Mouse (Mus musculus): Measurements from ENCODE around the gene Pfdn4.

Pfdn4 gene

GRCm38 (mm10) chr2:170498011-170498410 lies 1.8 kb downstream of the Pfdn4 start:
- no peak for DNase-seq

GRCm38 (mm10) chr2:170503343-170503742 lies 7.1 kb downstream of the Pfdn4 start:
- DNase-seq: no peak

- DNase-seq: no peak
These were observed 7.8 kb downstream of the Pfdn4 start for GRCm38 (mm10) chr2:170503983-170504382.

GRCm38 (mm10) chr2:170507734-170508133 lies 11.5 kb downstream of the Pfdn4 start:
- no peak for DNase-seq

- DNase-seq: peak; percentile 98
These were observed 12.6 kb downstream of the Pfdn4 start for GRCm38 (mm10) chr2:170508821-170509220.

GRCm38 (mm10) chr2:170511073-170511891 lies 15.1 kb downstream of the Pfdn4 start:
- peak; percentile 98 for DNase-seq

GRCm38 (mm10) chr2:170513756-170514155 lies 17.5 kb downstream of the Pfdn4 start:
- DNase-seq: no peak

- DNase-seq: no peak
These were observed 24.2 kb downstream of the Pfdn4 start for GRCm38 (mm10) chr2:170520321-170520971.

GRCm38 (mm10) chr2:170526513-170526912 lies 30.3 kb downstream of the Pfdn4 start:
- no peak for DNase-seq

GRCm38 (mm10) chr2:170528061-170528460 lies 31.8 kb downstream of the Pfdn4 start:
- DNase-seq: no peak

GRCm38 (mm10) chr2:170529766-170530165 lies 33.5 kb downstream of the Pfdn4 start:
- no peak for DNase-seq

GRCm38 (mm10) chr2:170530256-170530655 lies 34.0 kb downstream of the Pfdn4 start:
- DNase-seq: no peak

- no peak for DNase-seq
These were observed 38.0 kb downstream of the Pfdn4 start for GRCm38 (mm10) chr2:170534116-170534802.

- DNase-seq: no peak
These were observed 38.6 kb downstream of the Pfdn4 start for GRCm38 (mm10) chr2:170534803-170535174.

- no peak for DNase-seq
These were observed 39.6 kb downstream of the Pfdn4 start for GRCm38 (mm10) chr2:170535841-170536240.

- no peak for DNase-seq
These were observed 43.0 kb downstream of the Pfdn4 start for GRCm38 (mm10) chr2:170539211-170539610.

GRCm38 (mm10) chr2:170543625-170544024 lies 47.4 kb downstream of the Pfdn4 start:
- DNase-seq: no peak

- no peak for DNase-seq
These were observed 47.9 kb downstream of the Pfdn4 start for GRCm38 (mm10) chr2:170544159-170544558.

GRCm38 (mm10) chr2:170544950-170545349 lies 48.7 kb downstream of the Pfdn4 start:
- DNase-seq: no peak

GRCm38 (mm10) chr2:170545745-170546144 lies 49.5 kb downstream of the Pfdn4 start:
- no peak for DNase-seq

- no peak for DNase-seq
These were observed 51.3 kb downstream of the Pfdn4 start for GRCm38 (mm10) chr2:170547526-170547925.

- no peak for DNase-seq
These were observed 51.8 kb downstream of the Pfdn4 start for GRCm38 (mm10) chr2:170548046-170548445.

GRCm38 (mm10) chr2:170549146-170549545 lies 52.9 kb downstream of the Pfdn4 start:
- DNase-seq: no peak

GRCm38 (mm10) chr2:170550240-170550639 lies 54.0 kb downstream of the Pfdn4 start:
- no peak for DNase-seq
